Mouse (Mus musculus): Measurements from ENCODE around the gene Ccnh. TPM values are rescaled to one million over a fixed set of nuclear protein-coding genes. Genes with fewer than 3 reads are reported as not detected.
A peak's percentile ranks its signal among the peaks of the same experiment; 100 is the strongest.

The Ccnh gene
- polyA plus RNA-seq, 1 experiment from 2014 or later = 119 TPM

DNA sequence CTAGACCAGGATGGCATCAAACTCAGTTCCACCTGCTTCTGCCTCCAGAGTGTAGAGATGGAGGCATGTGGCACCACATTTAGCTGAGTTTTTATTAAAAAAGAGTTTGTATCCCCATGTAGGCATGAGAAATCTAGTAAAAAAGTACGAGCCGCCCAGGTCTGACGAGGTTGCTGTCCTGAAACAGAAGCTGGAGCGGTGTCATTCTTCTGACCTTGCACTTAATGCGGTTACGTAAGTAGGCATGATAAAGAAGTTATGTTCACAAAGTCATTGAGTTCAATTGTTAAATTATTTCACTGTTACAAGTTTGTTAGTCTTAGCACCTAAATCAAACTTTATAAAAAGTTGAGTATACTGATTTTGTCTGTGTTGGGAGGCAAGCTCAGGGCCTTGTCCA is 19.4 kb downstream of the Ccnh start:
- H3K4me1 ChIP-seq (replicated peaks; ENCODE audit: control insufficient read depth, insufficient read depth, low read length) = no peaks in the 10 kb centered on the region
- no peaks in the 10 kb centered on the region for H3K27me3 ChIP-seq (replicated peaks; ENCODE audit: control insufficient read depth, insufficient read depth, low read length)
- H3K9me3 ChIP-seq (ENCODE audit: control insufficient read depth, low read length) = no peaks in the 10 kb centered on the region
- H3K9ac ChIP-seq (replicated peaks; ENCODE audit: low read depth, low read length) = no peak overlapping the region
- WGBS = 96% methylated on average over 6 of the region's 6 CpGs
- H3K4me3 ChIP-seq (replicated peaks; ENCODE audit: low read length) = no peak overlapping the region
- H3K4me2 ChIP-seq (ENCODE audit: low read length) = no peak overlapping the region
- H3K36me3 ChIP-seq (ENCODE audit: control insufficient read depth, insufficient read depth) = peaks cover 15% of the 10 kb centered on the region; the same call in 1 of the 2 replicates
- no peak for ATAC-seq
- H3K27ac ChIP-seq (ENCODE audit: low read length) = no peak overlapping the region

DNA sequence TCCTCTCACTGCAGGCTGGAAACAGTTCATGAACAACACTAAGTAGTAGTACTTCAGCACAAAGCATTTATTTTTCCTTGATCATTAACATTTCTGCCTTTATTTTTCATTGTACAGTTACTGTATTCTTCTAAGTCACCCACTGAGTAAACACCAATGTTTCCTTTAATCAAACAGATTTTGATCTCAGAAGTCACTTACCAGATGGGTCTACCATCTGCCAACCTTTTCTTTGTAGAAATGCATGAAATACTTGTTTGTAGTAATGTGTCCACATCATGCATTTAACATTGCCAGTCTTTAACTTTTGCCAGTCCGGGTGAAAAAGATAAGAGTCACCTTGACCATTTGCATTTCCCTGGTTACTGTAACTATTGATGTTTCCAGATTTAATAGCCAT is 21.1 kb downstream of the Ccnh start:
- peak; percentile 51 for ATAC-seq
- Histone ChIP-seq H3K9me3 (ENCODE audit: control insufficient read depth, low read length) (no peaks in the 10 kb centered on the region), H3K27ac (ENCODE audit: low read length) (no peak overlapping the region)

GRCm38 (mm10) chr13:85218656-85219055 is 29.4 kb downstream of the Ccnh start:
- Histone ChIP-seq H3K9ac (replicated peaks; ENCODE audit: low read depth, low read length) (no peak overlapping the region), H3K4me1 (replicated peaks; ENCODE audit: control insufficient read depth, insufficient read depth, low read length) (no peaks in the 10 kb centered on the region), H3K4me2 (ENCODE audit: low read length) (no peak overlapping the region), H3K27me3 (replicated peaks; ENCODE audit: control insufficient read depth, insufficient read depth, low read length) (no peaks in the 10 kb centered on the region), H3K9me3 (ENCODE audit: control insufficient read depth, low read length) (no peaks in the 10 kb centered on the region), H3K4me3 (replicated peaks; ENCODE audit: low read length) (no peak overlapping the region), H3K36me3 (ENCODE audit: control insufficient read depth, insufficient read depth) (peaks cover 19% of the 10 kb centered on the region), H3K27ac (ENCODE audit: low read length) (no peak overlapping the region)
- WGBS = 89% methylated on average over 4 of the region's 4 CpGs
- no peak for ATAC-seq

More for the DNA sequence above, 21.1 kb downstream of the Ccnh start:
- Histone ChIP-seq H3K9ac (replicated peaks; ENCODE audit: low read depth, low read length) (no peak overlapping the region), H3K27me3 (replicated peaks; ENCODE audit: control insufficient read depth, insufficient read depth, low read length) (no peaks in the 10 kb centered on the region), H3K4me3 (replicated peaks; ENCODE audit: low read length) (no peak overlapping the region), H3K4me2 (ENCODE audit: low read length) (no peak overlapping the region), H3K36me3 (ENCODE audit: control insufficient read depth, insufficient read depth) (peaks cover 14% of the 10 kb centered on the region), H3K4me1 (replicated peaks; ENCODE audit: control insufficient read depth, insufficient read depth, low read length) (no peaks in the 10 kb centered on the region)
- 56% methylated on average over 1 of the region's 1 CpGs for WGBS

DNA sequence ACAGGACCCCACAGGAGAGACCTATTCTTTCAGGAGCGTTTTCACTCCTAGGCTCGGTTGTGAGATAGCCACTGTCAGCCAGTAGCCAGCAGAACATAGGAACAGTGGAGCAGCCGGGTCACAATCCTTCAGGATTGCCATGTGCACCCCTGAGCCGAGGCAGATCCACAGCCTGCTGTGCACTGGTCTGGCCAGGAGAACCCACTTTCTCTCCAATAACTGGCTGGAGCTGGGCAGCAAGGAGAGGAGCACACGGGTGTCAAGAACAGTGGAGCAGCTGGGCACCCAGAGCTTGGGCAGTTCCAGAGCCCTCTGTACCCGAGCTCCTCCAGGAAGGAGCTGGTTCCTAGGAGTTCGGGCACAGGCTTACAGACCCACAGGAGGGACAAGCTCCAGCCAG is 49.6 kb downstream of the Ccnh start:
- Histone ChIP-seq H3K4me2 (ENCODE audit: low read length) (no peak overlapping the region), H3K27ac (ENCODE audit: low read length) (no peak overlapping the region), H3K4me3 (replicated peaks; ENCODE audit: low read length) (no peak overlapping the region), H3K9me3 (ENCODE audit: control insufficient read depth, low read length) (no peaks in the 10 kb centered on the region), H3K9ac (replicated peaks; ENCODE audit: low read depth, low read length) (no peak overlapping the region), H3K27me3 (replicated peaks; ENCODE audit: control insufficient read depth, insufficient read depth, low read length) (no peaks in the 10 kb centered on the region), H3K36me3 (ENCODE audit: control insufficient read depth, insufficient read depth) (peaks cover 5% of the 10 kb centered on the region; the same call in 1 of the 2 replicates), H3K4me1 (replicated peaks; ENCODE audit: control insufficient read depth, insufficient read depth, low read length) (no peaks in the 10 kb centered on the region)
- no peak for ATAC-seq
- WGBS = 91% methylated on average over 7 of the region's 7 CpGs

Other genes with a start within 250 kb of the Ccnh start
- 68.1 and 70.3 TPM in 2 replicates for gene Rasa1, start 99.7 kb downstream of the Ccnh start, polyA plus RNA-seq (2015; fragmentation: Nextera tagmentation; extraction: Ambion mirVana)